Mouse (Mus musculus) hindbrain, postnatal 0 days (tissue): ENCODE measurements around the gene Synj2bp. TPM values are rescaled to one million over a fixed set of nuclear protein-coding genes. Genes with fewer than 3 reads are reported as not detected.

ENCODE experiments used
- ATAC-seq: fragments of 200-750 bp; cut with Nextera tagmentation; 2 replicates; pipeline ENCODE4 v1.8.0; 2017; ENCODE audit warnings: mild to moderate bottlenecking, moderate TSS enrichment, moderate library complexity
- DNase-seq: peaks from one replicate; pipeline ENCODE4 v3.0.0-alpha.2; 2015; ENCODE audit warnings: low spot score
- H3K27ac ChIP-seq: fragments of 300-500 bp; sonication (generic); 2 replicates; pipeline ENCODE4 v1.5.1; 2014; ENCODE audit warnings: mild to moderate bottlenecking
- H3K27me3 ChIP-seq: fragments of 300-500 bp; sonication (generic); 2 replicates; pipeline ENCODE4 v1.6.1; 2014; ENCODE audit warnings: low read length, mixed read lengths; ENCODE audit not compliant: insufficient read depth
- H3K36me3 ChIP-seq: fragments of 300-500 bp; sonication (generic); 2 replicates; pipeline ENCODE4 v1.6.1; 2014; ENCODE audit warnings: low read length, mixed read lengths; ENCODE audit not compliant: insufficient read depth
- H3K4me1 ChIP-seq: fragments of 300-500 bp; sonication (generic); 2 replicates; pipeline ENCODE4 v1.6.1; 2014; ENCODE audit warnings: antibody characterized with exemption, low read length, mixed read lengths; ENCODE audit not compliant: insufficient read depth
- H3K4me2 ChIP-seq: fragments of 300-500 bp; sonication (generic); 2 replicates; pipeline ENCODE4 v1.6.1; 2014; ENCODE audit warnings: low read depth, mild to moderate bottlenecking, low read length, moderate library complexity, mixed read lengths
- H3K4me3 ChIP-seq: fragments of 300-500 bp; sonication (generic); 2 replicates; pipeline ENCODE4 v1.5.1; 2014; ENCODE audit warnings: low read length
- H3K9ac ChIP-seq: fragments of 300-500 bp; sonication (generic); replicated peaks from 2 replicates; pipeline ENCODE4 v1.6.1; 2014; ENCODE audit warnings: mild to moderate bottlenecking, low read length, moderate library complexity, mixed read lengths
- H3K9me3 ChIP-seq: fragments of 300-500 bp; sonication (generic); 2 replicates; pipeline ENCODE4 v1.6.1; 2016; ENCODE audit warnings: low read length, mixed read lengths
- CTCF ChIP-seq: IDR thresholded peaks from 2 replicates; pipeline ENCODE4 v1.5.1; 2016; ENCODE audit warnings: antibody characterized with exemption, control low read depth, low read depth
- WGBS: fragments of 180-500 bp; shearing (Covaris S2); extraction: QIAGEN DNeasy Blood & Tissue Kit; methylation state at CpG from one replicate; pipeline ENCODE4 v1.1.7; 2014; 5-methylcytosine and 5-hydroxymethylcytosine counted together
- polyA plus RNA-seq: library from polyadenylated mRNA; unstranded; fragments of >200 nt; fragmentation: Nextera tagmentation; extraction: Ambion mirVana; gene quantifications from 2 replicates; pipeline ENCODE4 v1.2.1, GENCODE M21; 2015
- total RNA-seq: library from RNA; depleted of rRNA; stranded (reverse); fragments of >200 nt; gene quantifications from 2 replicates; pipeline ENCODE4 v1.2.3, GENCODE M21; 2014; rRNA removed

Synj2bp gene
- 13.4 and 17.5 TPM in 2 replicates for total RNA-seq
- polyA plus RNA-seq, result 19.8 and 24.8 TPM in 2 replicates

DNA sequence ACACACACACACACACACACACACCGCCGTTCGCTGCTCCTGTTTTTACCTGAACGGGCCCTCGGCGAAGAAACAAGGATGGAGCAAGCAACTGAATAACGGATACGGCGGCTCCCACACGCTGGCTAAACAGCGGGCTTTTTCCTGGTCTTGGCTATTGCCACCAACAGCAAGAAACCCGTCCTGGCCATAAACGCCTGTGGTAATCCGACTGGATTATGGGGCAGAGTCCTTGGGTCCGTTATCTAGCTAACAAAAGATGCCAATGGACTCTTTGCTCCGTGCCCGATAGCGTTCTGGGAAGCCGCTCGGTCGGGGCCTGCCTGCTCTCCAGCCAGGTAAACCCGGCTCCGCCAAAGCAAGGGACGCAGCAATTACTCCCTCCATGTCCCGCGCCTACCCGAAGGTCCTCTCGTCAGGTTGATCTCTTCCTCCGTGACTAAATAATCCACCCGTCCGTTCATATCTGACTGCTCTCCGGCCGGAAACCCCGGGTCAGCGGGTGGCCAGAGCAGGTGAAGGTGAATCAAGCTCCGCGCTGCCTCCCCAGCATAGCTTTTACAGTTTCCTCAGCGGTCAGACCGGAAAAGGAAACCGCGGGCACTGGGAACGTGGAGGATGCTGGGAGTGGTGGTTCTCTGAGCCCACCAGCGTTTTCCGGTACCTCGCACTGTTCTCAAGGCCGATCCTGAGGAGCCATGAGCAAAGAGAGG, at the start of gene Synj2bp, which contains the start of gene Gm20498:
Synj2bp (minus strand) TSS at position 596 of the 713 bp plus-strand sequence.
Gm20498 (minus strand) TSS at position 590 of the 713 bp plus-strand sequence.
- Histone ChIP-seq H3K9ac (peak within 1 kb of the TSS; percentile 78), H3K27ac (peak within 1 kb of the TSS; percentile 87), H3K9me3 (no peaks in the 10 kb centered on the region), H3K36me3 (no peaks in the 10 kb centered on the region), H3K27me3 (no peaks in the 10 kb centered on the region), H3K4me3 (peak within 1 kb of the TSS; percentile 86), H3K4me1 (0 out of 2 replicates have a peak, but pooled peaks cover 8% of the 10 kb centered on the region), H3K4me2 (peak within 1 kb of the TSS; percentile 62)
- ATAC-seq (peak; percentile 96), DNase-seq (peak; percentile 91)
- WGBS, result under 1% methylated on average over 46 of the region's 46 CpGs
- no peak for TF ChIP-seq CTCF

DNA sequence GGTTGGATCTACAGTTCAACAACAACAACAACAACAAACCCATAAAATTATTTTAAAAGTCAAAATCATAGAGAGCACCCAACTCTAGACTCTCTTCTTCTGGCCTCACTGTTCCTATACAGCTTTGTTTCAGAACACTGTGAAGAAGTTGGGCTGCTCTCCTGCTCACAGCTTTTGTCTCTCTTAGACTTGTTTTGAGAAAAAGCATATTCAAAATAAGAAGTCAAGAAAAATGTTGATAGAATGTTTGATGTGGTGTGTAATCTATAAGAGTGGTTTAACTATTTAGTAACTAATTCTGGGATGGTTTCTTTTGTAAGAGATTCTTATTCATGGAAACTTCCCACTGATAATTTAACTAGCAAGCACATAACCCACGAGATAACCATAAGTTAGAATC, 35.7 kb upstream of the Synj2bp start, which contains the start of gene Adam21:
Adam21 (minus strand) TSS at position 101 of the 400 bp plus-strand sequence.
- Histone ChIP-seq H3K9ac (no peak within 1 kb of the TSS), H3K27me3 (no peaks in the 10 kb centered on the region), H3K27ac (no peak within 1 kb of the TSS), H3K4me1 (no peaks in the 10 kb centered on the region), H3K36me3 (peaks cover 5% of the 10 kb centered on the region; the same call in 1 of the 2 replicates), H3K4me3 (no peak within 1 kb of the TSS), H3K9me3 (no peaks in the 10 kb centered on the region), H3K4me2 (no peak within 1 kb of the TSS)
- DNase-seq (no peak), ATAC-seq (no peak)
- TF ChIP-seq CTCF, result no peak
- 88% methylated on average over 1 of the region's 1 CpGs for WGBS

DNA sequence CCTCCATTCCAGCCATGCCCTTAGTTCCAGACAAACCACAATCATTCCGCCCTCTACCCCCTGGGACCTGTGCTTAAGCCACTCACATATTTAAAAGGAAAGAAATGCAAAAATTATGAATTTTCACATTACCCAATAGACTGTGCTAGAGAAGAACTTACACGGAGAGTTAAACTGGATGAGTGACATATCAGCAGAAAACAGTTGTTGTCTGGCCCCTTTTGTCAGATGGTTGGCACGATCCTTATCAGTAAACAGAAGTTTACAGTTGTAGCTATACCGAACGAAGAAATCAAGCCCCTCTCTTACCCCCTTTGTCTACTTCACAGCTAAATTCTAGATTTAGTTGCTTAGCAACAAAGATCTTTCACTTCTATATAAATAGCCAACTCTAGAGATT, 35.2 kb upstream of the Synj2bp start:
- DNase-seq, result no peak
- no peaks in the 10 kb centered on the region for H3K4me1 ChIP-seq
- no peak overlapping the region for H3K4me2 ChIP-seq
- no peaks in the 10 kb centered on the region for H3K27me3 ChIP-seq
- H3K9me3 ChIP-seq, result no peaks in the 10 kb centered on the region
- no peak for TF ChIP-seq CTCF
- H3K27ac ChIP-seq, result no peak overlapping the region
- no peak overlapping the region for H3K9ac ChIP-seq
- no peak for ATAC-seq
- H3K4me3 ChIP-seq, result no peak overlapping the region
- 71% methylated on average over 5 of the region's 5 CpGs for WGBS
- peaks cover 2% of the 10 kb centered on the region; the same call in 1 of the 2 replicates for H3K36me3 ChIP-seq

DNA sequence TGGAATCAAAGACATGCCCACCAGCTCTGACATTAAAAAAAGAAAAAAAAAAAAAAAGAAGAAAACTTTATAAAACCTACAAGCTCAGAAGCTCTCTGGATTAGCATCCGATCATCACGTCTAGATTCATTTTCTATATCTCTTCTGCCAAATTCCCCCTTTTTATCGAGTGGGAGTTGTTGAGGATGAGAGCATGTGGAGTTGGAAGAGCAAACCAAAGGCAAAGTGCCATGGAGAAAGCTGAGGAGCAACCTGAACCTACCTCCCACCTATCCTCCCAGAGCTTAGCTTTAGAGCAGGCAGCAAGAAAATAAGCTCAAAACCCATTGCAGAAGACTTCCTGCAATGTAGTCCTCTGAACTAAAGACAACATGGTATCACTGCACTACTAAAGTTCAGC, 31.5 kb upstream of the Synj2bp start:
- no peak for TF ChIP-seq CTCF
- no peaks in the 10 kb centered on the region for H3K4me1 ChIP-seq
- no peak for ATAC-seq
- no peak overlapping the region for H3K4me3 ChIP-seq
- no peak overlapping the region for H3K27ac ChIP-seq
- no peak overlapping the region for H3K4me2 ChIP-seq
- DNase-seq, result no peak
- no peaks in the 10 kb centered on the region for H3K9me3 ChIP-seq
- H3K9ac ChIP-seq, result no peak overlapping the region
- WGBS, result 95% methylated on average over 3 of the region's 3 CpGs
- H3K36me3 ChIP-seq, result no peaks in the 10 kb centered on the region
- no peaks in the 10 kb centered on the region for H3K27me3 ChIP-seq

DNA sequence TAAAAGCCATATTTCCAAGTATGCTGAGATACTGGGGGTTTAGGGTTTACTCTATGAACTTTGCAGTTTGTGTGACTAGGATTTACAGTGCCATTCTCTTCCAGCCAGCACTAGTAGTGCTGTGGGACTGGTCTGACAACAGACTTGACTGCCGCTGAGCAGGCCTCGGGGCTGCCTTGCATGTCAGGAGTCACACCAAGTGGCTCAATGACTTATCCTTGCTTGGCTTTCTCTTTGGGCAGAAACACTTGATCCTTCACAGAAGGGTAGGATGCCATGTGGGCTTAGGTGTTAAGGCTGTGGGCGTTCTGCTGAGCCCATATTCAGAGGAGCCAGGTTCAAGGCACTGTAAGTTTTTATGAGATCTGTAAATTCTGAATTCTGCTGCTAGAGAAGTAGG, 16.6 kb upstream of the Synj2bp start:
- Histone ChIP-seq H3K4me2 (no peak overlapping the region), H3K27ac (no peak overlapping the region), H3K9ac (no peak overlapping the region), H3K27me3 (no peaks in the 10 kb centered on the region), H3K4me3 (no peak overlapping the region), H3K4me1 (no peaks in the 10 kb centered on the region), H3K36me3 (no peaks in the 10 kb centered on the region), H3K9me3 (no peaks in the 10 kb centered on the region)
- ATAC-seq (no peak), DNase-seq (no peak)
- TF ChIP-seq CTCF, result no peak
- 89% methylated on average over 3 of the region's 3 CpGs for WGBS

DNA sequence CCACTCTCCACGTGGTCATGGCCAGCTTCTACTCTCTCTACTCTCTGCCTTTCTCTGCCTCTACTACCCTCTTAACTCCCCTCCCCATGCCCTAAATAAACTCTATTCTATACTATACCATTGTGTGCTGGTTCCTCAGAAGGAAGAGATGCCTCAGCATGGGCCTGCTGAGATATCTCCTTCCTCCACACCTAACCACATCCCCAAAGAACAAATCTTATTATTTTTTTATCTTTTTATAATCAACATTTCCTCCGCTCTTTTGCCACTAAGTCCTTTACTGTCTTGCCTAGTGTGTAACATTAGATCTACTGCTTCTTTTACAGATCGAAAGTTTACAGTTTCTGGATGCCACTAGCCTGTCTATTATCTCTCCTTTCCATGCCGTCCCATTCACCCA, 14.5 kb upstream of the Synj2bp start:
- DNase-seq, result no peak
- H3K9me3 ChIP-seq, result no peaks in the 10 kb centered on the region
- H3K27ac ChIP-seq, result no peak overlapping the region
- H3K4me3 ChIP-seq, result no peak overlapping the region
- 72% methylated on average over 4 of the region's 4 CpGs for WGBS
- no peak overlapping the region for H3K9ac ChIP-seq
- H3K4me1 ChIP-seq, result no peaks in the 10 kb centered on the region
- no peaks in the 10 kb centered on the region for H3K36me3 ChIP-seq
- H3K4me2 ChIP-seq, result no peak overlapping the region
- no peaks in the 10 kb centered on the region for H3K27me3 ChIP-seq
- no peak for TF ChIP-seq CTCF
- ATAC-seq, result no peak

DNA sequence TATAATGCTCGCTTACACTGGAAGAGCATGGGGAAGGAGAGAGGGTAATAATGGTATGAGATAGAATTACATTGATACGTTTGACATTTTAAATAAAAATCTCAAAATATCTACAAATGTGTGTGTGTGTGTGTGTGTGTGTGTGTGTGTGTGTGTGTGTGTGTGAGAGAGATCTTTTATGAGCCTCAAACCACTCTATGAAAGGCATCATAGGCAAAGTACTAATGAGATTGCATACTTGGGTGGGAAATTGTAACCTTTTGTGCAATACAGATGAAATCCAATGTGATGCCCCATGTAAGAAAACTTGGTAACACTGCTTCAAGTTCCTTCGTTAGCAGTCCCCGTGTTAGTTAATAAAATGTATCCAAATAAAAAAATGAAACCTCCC, 313 bp upstream of the Synj2bp start:
- H3K36me3 ChIP-seq, result no peaks in the 10 kb centered on the region
- H3K27me3 ChIP-seq, result no peaks in the 10 kb centered on the region
- H3K9me3 ChIP-seq, result no peaks in the 10 kb centered on the region
- 0 out of 2 replicates have a peak, but pooled peaks cover 8% of the 10 kb centered on the region for H3K4me1 ChIP-seq
- peak; percentile 3 for DNase-seq
- 36% methylated on average over 4 of the region's 4 CpGs for WGBS
- H3K9ac ChIP-seq, result peak overlapping the region; percentile 78
- H3K4me2 ChIP-seq, result peak overlapping the region; percentile 62
- TF ChIP-seq CTCF, result no peak
- peak overlapping the region; percentile 86 for H3K4me3 ChIP-seq
- ATAC-seq, result peak; percentile 62
- H3K27ac ChIP-seq, result peak overlapping the region; percentile 87
